Mouse (Mus musculus) forebrain, embryonic 10.5 days (tissue): ENCODE data around the gene Fam189a2. TPM values are rescaled to one million over a fixed set of nuclear protein-coding genes. Genes with fewer than 3 reads are reported as not detected.

Experiments used
- DNase-seq: peaks from one replicate; pipeline ENCODE4 v3.0.0-alpha.2; 2017; ENCODE audit warnings: low spot score; ENCODE audit errors: extremely low spot score
- H3K27ac ChIP-seq: fragments of 300-500 bp; sonication (generic); 2 replicates; pipeline ENCODE4 v1.5.1; 2016; ENCODE audit warnings: mild to moderate bottlenecking
- H3K27me3 ChIP-seq: fragments of 300-500 bp; sonication (generic); 2 replicates; pipeline ENCODE4 v1.6.1; 2016; ENCODE audit warnings: mild to moderate bottlenecking; ENCODE audit not compliant: poor library complexity, severe bottlenecking
- H3K36me3 ChIP-seq: fragments of 300-500 bp; sonication (generic); replicated peaks from 2 replicates; pipeline ENCODE4 v1.6.1; 2016; ENCODE audit warnings: mild to moderate bottlenecking, moderate library complexity
- H3K4me1 ChIP-seq: fragments of 300-500 bp; sonication (generic); 2 replicates; pipeline ENCODE4 v1.6.1; 2016
- H3K4me3 ChIP-seq: fragments of 300-500 bp; sonication (generic); 2 replicates; pipeline ENCODE4 v1.5.1; 2016; ENCODE audit warnings: mild to moderate bottlenecking, moderate library complexity
- H3K9me3 ChIP-seq: fragments of 300-500 bp; sonication (generic); 2 replicates; pipeline ENCODE4 v1.6.1; 2016; ENCODE audit warnings: mild to moderate bottlenecking, moderate library complexity
- WGBS: fragments of 180-500 bp; shearing (Covaris S2); methylation state at CpG from one replicate; pipeline ENCODE4 v1.1.7; 2016; 5-methylcytosine and 5-hydroxymethylcytosine counted together
- polyA plus RNA-seq: library from polyadenylated mRNA; unstranded; fragments of >200 nt; fragmentation: Nextera tagmentation; extraction: Ambion mirVana; gene quantifications from 2 replicates; pipeline ENCODE4 v1.2.1, GENCODE M21; 2016

The Fam189a2 gene
- polyA plus RNA-seq, 1 experiment from 2014 or later, result 0.38 TPM

GRCm38 (mm10) chr19:23946751-23947150 is 84.1 kb downstream of the Fam189a2 start:
- Histone ChIP-seq H3K27ac (no peak overlapping the region), H3K4me3 (no peak overlapping the region), H3K9me3 (no peaks in the 10 kb centered on the region), H3K4me1 (peaks cover 18% of the 10 kb centered on the region), H3K27me3 (peaks cover 12% of the 10 kb centered on the region; the same call in 1 of the 2 replicates), H3K36me3 (no peaks in the 10 kb centered on the region)
- 74% methylated on average over 4 of the region's 4 CpGs for WGBS
- no peak for DNase-seq

GRCm38 (mm10) chr19:23946026-23946685 is 84.7 kb downstream of the Fam189a2 start:
- H3K9me3 ChIP-seq, result no peaks in the 10 kb centered on the region
- H3K4me1 ChIP-seq, result peaks cover 24% of the 10 kb centered on the region
- H3K27ac ChIP-seq, result no peak overlapping the region
- WGBS, result 87% methylated on average over 6 of the region's 6 CpGs
- no peak for DNase-seq
- H3K27me3 ChIP-seq, result peaks cover 12% of the 10 kb centered on the region; the same call in 1 of the 2 replicates
- H3K4me3 ChIP-seq, result no peak overlapping the region
- no peaks in the 10 kb centered on the region for H3K36me3 ChIP-seq

GRCm38 (mm10) chr19:23942886-23943285 is 87.9 kb downstream of the Fam189a2 start:
- no peaks in the 10 kb centered on the region for H3K36me3 ChIP-seq
- H3K27me3 ChIP-seq, result peaks cover 5% of the 10 kb centered on the region; the same call in 1 of the 2 replicates
- H3K9me3 ChIP-seq, result no peaks in the 10 kb centered on the region
- no peak for DNase-seq
- no peak overlapping the region for H3K27ac ChIP-seq
- no peak overlapping the region for H3K4me3 ChIP-seq
- H3K4me1 ChIP-seq, result peaks cover 22% of the 10 kb centered on the region
- 91% methylated on average over 7 of the region's 7 CpGs for WGBS

GRCm38 (mm10) chr19:23941422-23941949 is 89.3 kb downstream of the Fam189a2 start:
- H3K27me3 ChIP-seq, result peaks cover 1% of the 10 kb centered on the region; the same call in 1 of the 2 replicates
- no peaks in the 10 kb centered on the region for H3K36me3 ChIP-seq
- H3K4me3 ChIP-seq, result no peak overlapping the region
- peak overlapping the region; percentile 37; the same call in 1 of the 2 replicates for H3K27ac ChIP-seq
- H3K4me1 ChIP-seq, result peaks cover 18% of the 10 kb centered on the region
- no peak for DNase-seq
- WGBS, result 68% methylated on average over 12 of the region's 12 CpGs
- H3K9me3 ChIP-seq, result no peaks in the 10 kb centered on the region

- peaks cover 12% of the 10 kb centered on the region for H3K9me3 ChIP-seq
- H3K36me3 ChIP-seq, result no peaks in the 10 kb centered on the region
- 95% methylated on average over 5 of the region's 5 CpGs for WGBS
- no peak overlapping the region for H3K4me3 ChIP-seq
- no peaks in the 10 kb centered on the region for H3K27me3 ChIP-seq
- H3K4me1 ChIP-seq, result no peaks in the 10 kb centered on the region
- no peak for DNase-seq
- no peak overlapping the region for H3K27ac ChIP-seq
Measured at GRCm38 (mm10) chr19:23930826-23931225, 100.0 kb downstream of the Fam189a2 start.

- Histone ChIP-seq H3K9me3 (no peaks in the 10 kb centered on the region), H3K27ac (no peak overlapping the region), H3K27me3 (no peaks in the 10 kb centered on the region), H3K36me3 (no peaks in the 10 kb centered on the region), H3K4me1 (peaks cover 5% of the 10 kb centered on the region), H3K4me3 (no peak overlapping the region)
- DNase-seq, result no peak
- WGBS, result 93% methylated on average over 5 of the region's 5 CpGs
Measured at GRCm38 (mm10) chr19:23925541-23925940, 105.3 kb downstream of the Fam189a2 start.

GRCm38 (mm10) chr19:23924791-23925190 is 106.0 kb downstream of the Fam189a2 start:
- no peaks in the 10 kb centered on the region for H3K27me3 ChIP-seq
- DNase-seq, result no peak
- no peak overlapping the region for H3K27ac ChIP-seq
- no peaks in the 10 kb centered on the region for H3K36me3 ChIP-seq
- peaks cover 12% of the 10 kb centered on the region for H3K4me1 ChIP-seq
- no peak overlapping the region for H3K4me3 ChIP-seq
- H3K9me3 ChIP-seq, result no peaks in the 10 kb centered on the region
- 92% methylated on average over 9 of the region's 9 CpGs for WGBS

- H3K27me3 ChIP-seq, result no peaks in the 10 kb centered on the region
- H3K36me3 ChIP-seq, result no peaks in the 10 kb centered on the region
- peaks cover 20% of the 10 kb centered on the region for H3K4me1 ChIP-seq
- H3K9me3 ChIP-seq, result no peaks in the 10 kb centered on the region
- WGBS, result 83% methylated on average over 6 of the region's 6 CpGs
- no peak overlapping the region for H3K27ac ChIP-seq
- DNase-seq, result no peak
- H3K4me3 ChIP-seq, result no peak overlapping the region
Measured at GRCm38 (mm10) chr19:23924057-23924456, 106.8 kb downstream of the Fam189a2 start.

Other genes starting within 250 kb of the Fam189a2 start
- gene Tjp2, start 194.0 kb upstream of the Fam189a2 start, polyA plus RNA-seq, result 36.9 and 37.6 TPM in 2 replicates
- gene Fxn, start 249.6 kb upstream of the Fam189a2 start, polyA plus RNA-seq, result 64.0 and 65.9 TPM in 2 replicates